Mouse (Mus musculus): Measurements from ENCODE around the gene Adrb1. TPM values are rescaled to one million over a fixed set of nuclear protein-coding genes. Genes with fewer than 3 reads are reported as not detected.

Adrb1 gene
- polyA plus RNA-seq, 1 experiment: 81.9 TPM

DNA sequence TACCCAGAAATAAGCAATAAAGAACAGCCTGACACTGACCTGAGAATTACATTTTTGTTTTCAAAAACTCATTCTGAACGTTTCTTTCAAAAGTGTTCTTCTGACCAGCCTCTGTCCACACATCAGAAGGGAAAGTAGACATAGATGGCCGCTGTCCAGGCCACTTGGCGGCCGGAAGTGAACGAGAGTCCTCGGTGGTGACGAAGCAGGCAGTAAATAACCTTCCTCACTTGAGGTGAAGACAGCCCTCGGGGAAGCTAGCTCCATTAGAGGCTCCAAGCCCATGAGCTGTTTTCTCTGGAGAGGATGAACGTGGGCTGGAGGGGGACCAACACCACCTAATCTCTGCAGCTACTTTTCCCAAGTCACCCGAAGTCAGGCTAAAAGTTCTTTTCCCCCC, 21.2 kb upstream of the Adrb1 start:
- TF ChIP-seq POLR2A (IDR thresholded peaks at IDR 0.05; ENCODE audit: borderline replicate concordance, extremely low read depth, low read depth, low read length): no peak
- no peak for TF ChIP-seq CTCF (IDR thresholded peaks at IDR 0.05; ENCODE audit: insufficient read depth, low read length)
- H3K4me1 ChIP-seq (ENCODE audit: control insufficient read depth, insufficient read depth, low read length): peaks cover 12% of the 10 kb centered on the region
- DNase-seq: no peak
- no peak overlapping the region for H3K4me3 ChIP-seq (replicated peaks; ENCODE audit: extremely low read depth, low read depth, low read length)
- WGBS: 37% methylated on average over 10 of the region's 10 CpGs

DNA sequence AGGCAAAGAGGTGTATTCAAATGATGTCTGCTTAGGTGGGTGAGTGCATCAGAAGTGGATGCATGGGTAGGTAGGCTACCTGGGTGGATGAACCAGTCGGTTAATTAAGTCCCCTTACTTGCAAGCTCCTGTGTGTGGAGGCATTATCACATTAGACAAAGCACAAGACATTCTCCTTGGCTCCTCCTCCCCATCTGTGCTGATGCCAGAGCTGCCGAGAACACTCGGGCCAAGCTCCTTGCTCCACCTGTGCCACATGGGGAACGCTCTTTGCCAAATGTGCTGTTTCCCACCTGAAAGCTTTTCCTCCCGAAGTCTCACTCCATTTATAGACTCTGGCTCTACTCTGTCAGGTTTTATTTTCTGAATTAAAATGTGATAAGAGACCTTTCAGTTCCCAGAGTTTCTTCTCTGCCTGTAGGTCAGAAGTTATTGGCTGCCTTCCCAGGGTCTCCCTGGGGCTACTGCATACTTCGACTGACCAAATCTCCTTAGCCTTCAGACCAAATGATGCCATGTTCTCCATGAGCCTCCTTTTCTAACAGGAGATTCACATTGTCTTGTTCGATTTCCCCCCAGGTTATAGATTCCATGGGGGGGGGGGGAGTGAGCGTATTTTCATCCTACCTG, 20.5 kb upstream of the Adrb1 start:
- no peak for DNase-seq
- WGBS: 74% methylated on average over 8 of the region's 8 CpGs
- Histone ChIP-seq H3K4me3 (replicated peaks; ENCODE audit: extremely low read depth, low read depth, low read length) (no peak overlapping the region), H3K4me1 (ENCODE audit: control insufficient read depth, insufficient read depth, low read length) (peaks cover 14% of the 10 kb centered on the region)
- TF ChIP-seq POLR2A (IDR thresholded peaks at IDR 0.05; ENCODE audit: borderline replicate concordance, extremely low read depth, low read depth, low read length): no peak
- TF ChIP-seq CTCF (IDR thresholded peaks at IDR 0.05; ENCODE audit: insufficient read depth, low read length): no peak

DNA sequence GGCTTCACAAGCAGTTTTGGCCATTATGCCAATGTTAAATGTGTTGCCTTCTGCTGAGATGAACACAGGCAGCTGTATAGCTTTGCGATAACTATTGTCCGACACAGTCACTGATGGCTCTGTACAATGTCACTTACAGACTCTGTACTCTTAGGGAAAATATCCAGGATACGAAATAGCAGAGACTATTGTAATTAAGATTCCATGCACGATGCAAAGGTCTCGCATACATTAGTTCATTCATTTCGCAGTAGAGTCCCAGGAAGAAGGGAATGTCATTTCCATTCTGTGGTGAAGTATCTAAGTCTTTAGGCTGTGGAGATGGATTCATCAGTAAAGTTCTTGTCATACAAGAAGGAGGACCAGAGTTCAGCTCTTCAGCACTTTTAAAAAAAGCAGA, 20.0 kb upstream of the Adrb1 start:
- 93% methylated on average over 6 of the region's 6 CpGs for WGBS
- no peak for DNase-seq
- Histone ChIP-seq H3K4me3 (replicated peaks; ENCODE audit: extremely low read depth, low read depth, low read length) (no peak overlapping the region), H3K4me1 (ENCODE audit: control insufficient read depth, insufficient read depth, low read length) (peaks cover 14% of the 10 kb centered on the region)
- no peak for TF ChIP-seq POLR2A (IDR thresholded peaks at IDR 0.05; ENCODE audit: borderline replicate concordance, extremely low read depth, low read depth, low read length)
- no peak for TF ChIP-seq CTCF (IDR thresholded peaks at IDR 0.05; ENCODE audit: insufficient read depth, low read length)

DNA sequence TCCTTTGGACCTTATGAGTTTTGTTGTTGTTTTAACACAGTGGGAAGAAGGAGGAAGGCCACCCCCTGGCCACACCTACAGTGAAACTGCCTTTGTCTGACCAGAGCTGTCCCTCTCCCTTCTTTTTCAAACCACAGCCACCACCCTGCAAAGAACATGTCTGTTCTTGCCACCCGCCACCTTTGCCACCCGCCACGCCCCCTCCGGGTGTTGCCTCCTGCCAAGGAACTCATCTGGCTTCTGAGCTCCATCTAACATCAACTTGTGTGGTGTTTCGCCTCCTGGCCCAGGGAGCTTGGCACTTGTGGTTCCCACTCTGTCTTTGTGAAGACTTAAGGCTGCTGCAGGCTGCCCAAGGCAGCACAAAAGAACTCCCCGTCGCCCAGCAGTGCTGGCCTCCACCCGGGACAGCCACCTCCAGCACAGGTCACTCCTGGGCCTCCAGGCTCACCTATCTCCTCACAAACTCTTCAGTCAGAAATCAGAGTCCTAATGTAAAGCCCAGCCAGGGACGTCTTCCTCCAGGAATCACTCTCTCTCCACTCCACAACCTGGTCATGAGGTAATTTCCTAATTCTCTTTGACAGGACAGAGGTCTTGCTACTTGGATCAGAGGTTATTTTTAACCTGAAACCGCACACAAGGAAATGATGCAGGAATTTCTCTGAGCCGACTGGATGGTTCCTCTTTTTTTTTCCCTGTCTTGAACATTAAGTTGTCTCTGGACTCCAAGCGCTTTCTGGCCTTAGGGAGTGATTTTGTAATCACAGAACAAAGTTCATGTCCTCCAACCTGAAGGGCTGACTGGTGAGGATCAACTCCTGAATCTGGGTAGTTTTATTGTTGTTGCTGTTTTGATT, 18.5 kb upstream of the Adrb1 start:
- no peak overlapping the region for H3K4me3 ChIP-seq (replicated peaks; ENCODE audit: extremely low read depth, low read depth, low read length)
- peaks cover 14% of the 10 kb centered on the region for H3K4me1 ChIP-seq (ENCODE audit: control insufficient read depth, insufficient read depth, low read length)
- no peak for DNase-seq
- 34% methylated on average over 12 of the region's 12 CpGs for WGBS
- no peak for TF ChIP-seq POLR2A (IDR thresholded peaks at IDR 0.05; ENCODE audit: borderline replicate concordance, extremely low read depth, low read depth, low read length)
- TF ChIP-seq CTCF (IDR thresholded peaks at IDR 0.05; ENCODE audit: insufficient read depth, low read length): no peak

DNA sequence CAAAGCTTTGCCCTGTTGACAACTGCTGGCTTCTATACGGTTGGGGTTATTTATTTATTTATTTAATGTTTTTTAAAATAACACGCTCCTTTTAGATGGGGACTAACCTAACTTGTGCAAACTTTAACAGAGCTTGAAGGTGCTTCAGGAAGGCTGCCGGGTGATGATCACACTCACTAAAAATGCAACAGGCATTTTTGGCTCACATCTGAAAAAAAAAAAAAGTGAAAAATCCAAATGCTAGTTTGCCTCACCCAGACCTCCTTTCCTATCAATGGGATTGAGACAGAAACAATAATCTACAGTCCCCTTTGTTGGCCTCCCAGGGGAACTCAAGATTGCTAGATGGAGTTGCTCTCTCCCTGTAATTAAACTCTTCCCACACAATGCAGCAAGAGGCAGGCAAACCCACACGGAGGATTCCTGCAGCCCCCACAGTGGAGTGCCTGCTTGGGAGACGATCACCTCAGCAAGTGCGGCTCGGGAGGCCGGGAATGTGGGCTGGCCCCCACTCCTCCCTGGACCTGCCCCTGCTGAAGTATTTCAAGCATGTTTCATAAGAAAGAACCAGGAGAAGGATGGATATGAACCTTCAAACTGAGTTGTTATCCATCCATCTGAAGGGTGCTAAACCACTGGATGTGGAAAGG, 16.8 kb upstream of the Adrb1 start:
- peaks cover 14% of the 10 kb centered on the region for H3K4me1 ChIP-seq (ENCODE audit: control insufficient read depth, insufficient read depth, low read length)
- no peak overlapping the region for H3K4me3 ChIP-seq (replicated peaks; ENCODE audit: extremely low read depth, low read depth, low read length)
- 36% methylated on average over 8 of the region's 8 CpGs for WGBS
- TF ChIP-seq POLR2A (IDR thresholded peaks at IDR 0.05; ENCODE audit: borderline replicate concordance, extremely low read depth, low read depth, low read length): no peak
- TF ChIP-seq CTCF (IDR thresholded peaks at IDR 0.05; ENCODE audit: insufficient read depth, low read length): no peak
- DNase-seq: peak; percentile 33

DNA sequence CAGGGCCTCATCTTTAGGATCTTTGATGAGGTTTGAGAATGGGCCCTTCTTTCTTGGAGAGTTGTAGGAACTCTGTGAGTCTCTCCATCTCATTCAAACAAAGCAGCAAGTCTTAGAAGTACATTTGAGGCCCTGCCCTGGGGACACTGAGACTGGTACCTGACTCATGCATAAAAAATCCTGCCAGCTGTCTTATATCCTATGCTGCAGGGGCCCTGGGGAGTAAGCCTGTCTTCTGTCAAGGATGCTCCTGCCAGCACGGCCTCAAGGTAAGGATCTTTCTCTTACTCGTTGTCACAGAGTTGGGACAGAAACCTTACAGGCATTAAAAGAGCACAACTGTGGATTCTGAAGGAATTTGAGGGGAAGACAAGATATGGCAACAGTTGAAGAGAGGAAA, 13.2 kb upstream of the Adrb1 start:
- TF ChIP-seq CTCF (IDR thresholded peaks at IDR 0.05; ENCODE audit: insufficient read depth, low read length): no peak
- no peak for TF ChIP-seq POLR2A (IDR thresholded peaks at IDR 0.05; ENCODE audit: borderline replicate concordance, extremely low read depth, low read depth, low read length)
- 73% methylated on average over 2 of the region's 2 CpGs for WGBS
- no peak for DNase-seq
- Histone ChIP-seq H3K4me1 (ENCODE audit: control insufficient read depth, insufficient read depth, low read length) (peaks cover 9% of the 10 kb centered on the region), H3K4me3 (replicated peaks; ENCODE audit: extremely low read depth, low read depth, low read length) (no peak overlapping the region)

DNA sequence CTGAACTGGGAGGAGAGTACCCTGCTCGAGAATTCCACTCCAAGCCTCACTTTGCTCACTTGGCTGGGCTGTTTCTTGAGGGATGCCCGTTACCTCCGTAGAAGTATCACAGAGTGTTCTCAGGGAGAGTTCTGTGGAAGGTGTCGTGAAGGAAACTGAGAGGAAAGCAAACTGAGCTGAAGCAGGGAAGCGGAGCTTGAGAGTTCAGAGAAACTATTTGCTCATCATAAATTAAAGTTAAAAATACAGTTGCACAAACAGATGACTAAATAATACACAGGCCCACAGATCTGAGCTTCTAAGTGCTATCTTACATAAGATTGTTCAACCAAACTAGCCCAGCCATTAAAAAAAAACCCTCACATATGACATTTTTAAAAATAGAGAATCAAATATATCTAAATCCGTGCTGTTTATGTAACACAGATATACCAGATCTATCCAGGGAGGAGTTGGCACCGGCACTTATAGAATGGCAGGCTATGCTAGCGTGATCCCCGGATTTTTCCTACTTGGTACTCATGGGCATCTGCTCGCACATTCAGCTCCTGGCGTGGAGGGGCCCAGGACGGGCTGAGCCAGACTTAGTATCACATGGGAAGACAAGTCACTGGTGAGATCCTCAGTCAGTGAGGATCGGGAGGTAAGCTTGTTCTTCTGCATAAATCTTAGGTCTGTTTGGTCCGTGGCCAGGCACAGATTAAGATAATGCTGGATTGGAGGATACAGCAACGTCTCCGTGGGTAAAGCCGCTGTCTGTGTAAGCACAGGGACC, 11.7 kb upstream of the Adrb1 start:
- Histone ChIP-seq H3K4me3 (replicated peaks; ENCODE audit: extremely low read depth, low read depth, low read length) (no peak overlapping the region), H3K4me1 (ENCODE audit: control insufficient read depth, insufficient read depth, low read length) (peaks cover 3% of the 10 kb centered on the region)
- no peak for DNase-seq
- TF ChIP-seq CTCF (IDR thresholded peaks at IDR 0.05; ENCODE audit: insufficient read depth, low read length) (no peak), POLR2A (IDR thresholded peaks at IDR 0.05; ENCODE audit: borderline replicate concordance, extremely low read depth, low read depth, low read length) (no peak)
- 74% methylated on average over 17 of the region's 17 CpGs for WGBS

DNA sequence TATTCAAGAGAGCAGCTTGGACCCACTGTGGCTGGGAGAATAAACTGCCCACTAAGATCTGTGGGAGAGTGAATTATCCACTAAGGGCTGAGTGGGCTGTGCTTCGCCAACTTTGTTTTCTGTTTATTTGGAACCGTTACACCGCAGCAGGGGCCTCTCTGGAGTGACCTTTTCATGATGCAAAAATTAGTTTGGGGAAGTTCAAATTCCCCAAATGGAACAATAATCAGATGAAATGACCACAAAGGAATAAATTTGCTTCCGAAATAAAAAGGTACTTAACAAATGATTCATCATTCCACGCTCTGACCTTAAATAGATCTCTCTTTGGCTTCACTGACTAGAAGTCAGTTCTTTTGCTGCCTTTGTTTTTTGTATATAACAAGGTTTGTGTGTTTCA, 8.4 kb upstream of the Adrb1 start:
- TF ChIP-seq CTCF (IDR thresholded peaks at IDR 0.05; ENCODE audit: insufficient read depth, low read length) (no peak), POLR2A (IDR thresholded peaks at IDR 0.05; ENCODE audit: borderline replicate concordance, extremely low read depth, low read depth, low read length) (no peak)
- no peak overlapping the region for H3K4me3 ChIP-seq (replicated peaks; ENCODE audit: extremely low read depth, low read depth, low read length)
- no peaks in the 10 kb centered on the region; the same call in 1 of the 2 replicates for H3K4me1 ChIP-seq (ENCODE audit: control insufficient read depth, insufficient read depth, low read length)
- DNase-seq: no peak
- WGBS: 86% methylated on average over 5 of the region's 5 CpGs

DNA sequence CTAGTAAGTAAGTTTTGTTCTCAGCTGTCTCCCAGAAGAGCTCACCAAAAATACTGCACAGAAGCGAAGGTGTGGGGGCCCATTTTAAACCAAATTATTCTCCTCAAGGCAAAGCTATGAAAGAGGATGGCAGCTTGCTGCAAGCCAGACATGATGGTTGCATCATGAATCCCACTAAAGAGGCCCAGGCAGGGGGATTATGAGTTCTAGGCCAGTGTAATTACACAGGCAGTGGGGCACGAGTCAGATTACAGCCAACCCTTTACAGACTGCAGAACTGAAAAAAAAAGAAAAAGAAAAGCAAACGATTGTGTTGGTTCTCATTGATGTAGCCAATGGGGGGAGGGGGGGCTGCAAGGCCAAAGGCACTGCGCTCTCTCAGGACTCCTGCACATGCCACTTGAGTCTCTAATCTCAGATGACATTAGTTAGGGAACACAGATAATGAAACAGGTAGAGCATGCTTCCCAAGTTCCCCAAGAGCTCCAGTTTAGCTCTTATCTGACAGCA, 7.3 kb upstream of the Adrb1 start:
- no peak for TF ChIP-seq CTCF (IDR thresholded peaks at IDR 0.05; ENCODE audit: insufficient read depth, low read length)
- Histone ChIP-seq H3K4me1 (ENCODE audit: control insufficient read depth, insufficient read depth, low read length) (no peaks in the 10 kb centered on the region; the same call in 1 of the 2 replicates), H3K4me3 (replicated peaks; ENCODE audit: extremely low read depth, low read depth, low read length) (no peak overlapping the region)
- WGBS: 64% methylated on average over 4 of the region's 4 CpGs
- no peak for DNase-seq

All from lung, adult 2 months (tissue).